Mouse (Mus musculus) CH12.LX (cell line): ENCODE data around the gene Cyfip2.

Source experiments
- MAX ChIP-seq: IDR thresholded peaks from 2 replicates; pipeline ENCODE4 v1.6.1; 2011; ENCODE audit warnings: low read length, improper control_type of control experiment
- NRF1 ChIP-seq: IDR thresholded peaks from 2 replicates; pipeline ENCODE4 v1.6.1; 2014; ENCODE audit warnings: low read depth, mild to moderate bottlenecking, inconsistent platforms, low read length, improper control_type of control experiment, moderate library complexity
- POLR2A ChIP-seq: IDR thresholded peaks from 2 replicates; pipeline ENCODE4 v1.6.1; 2011; ENCODE audit warnings: low read depth, mild to moderate bottlenecking, improper control_type of control experiment, low read length

- TF ChIP-seq NRF1 (no peak), POLR2A (no peak), MAX (no peak)
Observed at GRCm38 (mm10) chr11:46263291-46263690, 49.4 kb downstream of the Cyfip2 start.
